11 mouse cellular contexts compared by ENCODE assay signal in the genomic region with DNA sequence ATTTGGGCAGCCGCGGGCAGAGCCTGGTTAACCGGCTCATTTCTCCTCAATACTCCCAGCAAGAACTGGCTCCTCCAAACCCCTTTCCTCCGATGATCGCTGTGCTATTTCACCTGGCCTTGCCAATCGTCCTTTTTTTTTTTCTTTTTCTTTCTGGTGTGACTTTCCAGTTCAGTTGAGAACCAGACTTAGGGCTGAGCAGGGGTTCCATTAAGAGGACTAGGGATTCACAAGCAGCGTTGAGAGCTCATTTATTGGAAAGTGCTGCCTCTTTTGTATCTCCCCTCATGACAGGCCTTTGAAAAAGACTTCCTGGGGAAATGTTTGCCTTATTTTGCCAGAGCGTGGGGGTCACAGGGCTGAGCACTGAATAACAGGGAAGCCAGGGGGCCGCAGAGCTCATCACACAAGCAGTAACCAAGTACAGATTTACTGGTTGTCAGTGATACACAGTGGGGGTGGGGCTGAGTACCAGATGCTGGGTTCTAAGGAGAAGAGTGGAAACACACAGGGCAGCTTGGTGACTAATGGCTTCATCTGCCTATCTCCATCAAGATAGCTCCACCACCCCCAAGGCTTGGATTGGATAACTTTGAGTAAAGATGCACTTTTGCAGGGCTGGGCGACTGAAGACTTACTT. TPM values are rescaled to one million over a fixed set of nuclear protein-coding genes. Genes with fewer than 3 reads are reported as not detected.
DNase-seq lines count a peak whose midpoint lies in the region; ATAC-seq and TF ChIP-seq lines count a peak whose summit lies in the region.
"Had no signal": no experiment of that assay in that cellular context is flagged by ENCODE, and none has a peak within 500 bp of the region (broad histone marks: within the 10 kb centered on the region; RNA-seq: fewer than 3 reads in every experiment).

No protein-coding gene starts in this region.

- peak overlapping the region; percentile 95 for H3K4me2 ChIP-seq in hindbrain, embryonic 12.5 days (replicated peaks)
- H3K4me2 ChIP-seq in midbrain, embryonic 12.5 days (replicated peaks), result peak overlapping the region; percentile 99
- no peak overlapping the region for H3K4me2 ChIP-seq in liver, embryonic 11.5 days

- 3% methylated on average over 10 of the region's 10 CpGs for WGBS in hindbrain, embryonic 12.5 days
- WGBS in midbrain, embryonic 12.5 days, result 3% methylated on average over 10 of the region's 10 CpGs
- 9% methylated on average over 10 of the region's 10 CpGs for WGBS in liver, embryonic 11.5 days

- no peak for TF ChIP-seq POLR2A in brain, embryonic 14.5 days (IDR thresholded peaks at IDR 0.05; ENCODE audit: borderline replicate concordance, extremely low read depth, insufficient read depth, insufficient read length, poor library complexity, severe bottlenecking)

- no peak for ATAC-seq in hindbrain, embryonic 12.5 days (ENCODE audit: low FRiP score)
- ATAC-seq in midbrain, embryonic 12.5 days (ENCODE audit: low FRiP score, low read depth), result no peak
- no peak for ATAC-seq in liver, embryonic 11.5 days (replicated peaks; ENCODE audit: low FRiP score)

- H3K36me3 ChIP-seq in hindbrain, embryonic 12.5 days, result no peaks in the 10 kb centered on the region
- 0 out of 2 replicates have a peak, but pooled peaks cover 7% of the 10 kb centered on the region for H3K36me3 ChIP-seq in midbrain, embryonic 12.5 days
- H3K36me3 ChIP-seq in liver, embryonic 11.5 days (ENCODE audit: control insufficient read depth, insufficient read depth, low read length), result no peaks in the 10 kb centered on the region

- no peak overlapping the region for H3K27ac ChIP-seq in hindbrain, embryonic 12.5 days
- no peak overlapping the region for H3K27ac ChIP-seq in midbrain, embryonic 12.5 days (replicated peaks)
- H3K27ac ChIP-seq in liver, embryonic 11.5 days (ENCODE audit: low read depth, low read length), result no peak overlapping the region

- H3K27me3 ChIP-seq in hindbrain, embryonic 12.5 days, result peaks cover 21% of the 10 kb centered on the region
- H3K27me3 ChIP-seq in midbrain, embryonic 12.5 days, result peaks cover 57% of the 10 kb centered on the region
- peaks cover 52% of the 10 kb centered on the region for H3K27me3 ChIP-seq in liver, embryonic 11.5 days (replicated peaks; ENCODE audit: control insufficient read depth, insufficient read depth, low read length)

- H3K9ac ChIP-seq in hindbrain, embryonic 12.5 days, result peak overlapping the region; percentile 44; the same call in 1 of the 2 replicates
- no peak overlapping the region; the same call in 1 of the 2 replicates for H3K9ac ChIP-seq in midbrain, embryonic 12.5 days (replicated peaks)
- H3K9ac ChIP-seq in liver, embryonic 11.5 days (ENCODE audit: low read depth, low read length), result no peak overlapping the region

- peaks cover 6% of the 10 kb centered on the region; the same call in 1 of the 2 replicates for H3K9me3 ChIP-seq in hindbrain, embryonic 12.5 days (replicated peaks)
- peaks cover 8% of the 10 kb centered on the region; the same call in 1 of the 2 replicates for H3K9me3 ChIP-seq in midbrain, embryonic 12.5 days
- H3K9me3 ChIP-seq in liver, embryonic 11.5 days (ENCODE audit: control insufficient read depth, low read length), result no peaks in the 10 kb centered on the region

- peaks cover 28% of the 10 kb centered on the region for H3K4me1 ChIP-seq in hindbrain, embryonic 12.5 days
- peaks cover 38% of the 10 kb centered on the region for H3K4me1 ChIP-seq in midbrain, embryonic 12.5 days
- no peaks in the 10 kb centered on the region for H3K4me1 ChIP-seq in liver, embryonic 11.5 days (replicated peaks; ENCODE audit: control insufficient read depth, insufficient read depth, low read length)
- H3K4me1 ChIP-seq: megakaryocyte, embryonic 14.5 days had no signal

- no peak for TF ChIP-seq CTCF in brain, embryonic 14.5 days (IDR thresholded peaks at IDR 0.05; ENCODE audit: borderline replicate concordance, extremely low read depth, insufficient read depth, insufficient read length)

- peak; percentile 25 to 36 for DNase-seq in cerebellum, postnatal 10 days
- DNase-seq in cerebellum, adult 11-12 months, result no peak
- DNase-seq in brain, embryonic 14.5 days (ENCODE audit: low read depth), result peak; percentile 67
- DNase-seq in adrenal gland, postnatal 25 days, result no peak
- DNase-seq in liver, embryonic 11.5 days (ENCODE audit: low spot score), result no peak
- no peak for DNase-seq in lung, postnatal 25 days (ENCODE audit: low spot score)
- DNase-seq: kidney, postnatal 36 days; thymus, postnatal 36 days had no signal

- peak overlapping the region; percentile 63 for H3K4me3 ChIP-seq in hindbrain, embryonic 12.5 days
- H3K4me3 ChIP-seq in midbrain, embryonic 12.5 days, result peak overlapping the region; percentile 64
- no peak overlapping the region for H3K4me3 ChIP-seq in liver, embryonic 11.5 days (ENCODE audit: low read depth, low read length)
- H3K4me3 ChIP-seq: megakaryocyte, embryonic 14.5 days had no signal

RNA-seq across cellular contexts. Expression of gene Sorcs3, which starts 2.0 kb away (rescaled TPM):
- 9.9 and 14.6 TPM in 2 replicates for polyA plus RNA-seq in brain, embryonic 14.5 days (2012; rRNA removed)
- polyA plus RNA-seq in hindbrain, embryonic 12.5 days (2016; fragmentation: Nextera tagmentation; extraction: Ambion mirVana), result 7.4 and 7.6 TPM in 2 replicates
- polyA plus RNA-seq in midbrain, embryonic 12.5 days (2016; fragmentation: Nextera tagmentation; extraction: Ambion mirVana), result 6.6 TPM in 2 replicates
- 0.06 TPM in 1 of 2 replicates, not detected in the other for total RNA-seq in adrenal gland, postnatal 25 days (2021)
- polyA plus RNA-seq in liver, embryonic 11.5 days (2014; fragmentation: Nextera tagmentation; extraction: Ambion mirVana), result 0.34 and 0.48 TPM in 2 replicates

Comparison
In these comparisons a context has a peak if more than half of its experiments do, and no peak if none do; other contexts are left out.
1. DNase-seq: peak in cerebellum, postnatal 10 days (2 of 2) and brain, embryonic 14.5 days (single experiment); none in cerebellum, adult 11-12 months (single experiment), adrenal gland, postnatal 25 days (single experiment), liver, embryonic 11.5 days (single experiment) and lung, postnatal 25 days (single experiment).